Mouse (Mus musculus) gonadal fat pad, adult 2 months (tissue): ENCODE measurements around the gene Gm21173. TPM values are rescaled to one million over a fixed set of nuclear protein-coding genes. Genes with fewer than 3 reads are reported as not detected.
"Not testable (repeated sequence)": the region's sequence is repeated elsewhere in the genome, so short reads cannot be mapped to it uniquely, and the experiment has no call there.

ENCODE experiments used
- DNase-seq: peaks from one replicate; pipeline ENCODE4 v3.0.0-alpha.2; 2012; ENCODE audit warnings: low read depth
- polyA plus RNA-seq: library from polyadenylated mRNA; depleted of rRNA; stranded (reverse); fragments of >200 nt; gene quantifications from 2 replicates; pipeline ENCODE4 v1.2.3, GENCODE M21; 2012; rRNA removed

Gm21173 gene
- not detected in 2 replicates for polyA plus RNA-seq

DNA sequence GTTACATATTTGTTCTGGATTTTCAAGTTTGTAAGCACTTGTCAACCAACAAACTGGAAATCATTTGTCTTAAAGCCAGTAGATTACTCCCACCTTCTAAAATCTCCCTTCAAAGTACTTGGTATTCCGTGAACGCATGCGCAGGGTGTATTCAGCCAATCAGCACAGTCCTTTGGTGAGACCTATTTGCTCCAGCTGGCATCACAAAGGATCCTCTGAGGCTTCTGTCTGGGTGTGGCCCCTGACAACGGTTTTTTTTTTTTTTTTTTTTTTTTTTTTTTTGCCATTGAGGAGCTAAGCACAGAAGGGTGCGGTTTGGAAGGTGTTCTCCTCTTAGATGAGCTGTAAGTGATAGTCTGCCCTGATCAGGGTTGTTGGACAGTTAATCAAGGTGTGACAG is at the start of gene Gm21173:
TSS of gene Gm21173 (plus strand) at position 301 of the 400 bp plus-strand sequence.
- DNase-seq = not testable (repeated sequence)
